Mouse (Mus musculus) cortical plate, adult 2 months (tissue): Measurements from ENCODE around the gene Prph.

ENCODE experiments used
- CTCF ChIP-seq: fragments of 200-500 bp; IDR thresholded peaks from 2 replicates; pipeline ENCODE4 v1.5.1; 2011; ENCODE audit warnings: mild to moderate bottlenecking, control low read depth, low read length; ENCODE audit not compliant: insufficient read depth; ENCODE audit errors: extremely low read depth
- POLR2A ChIP-seq: fragments of 200-500 bp; IDR thresholded peaks from 2 replicates; pipeline ENCODE4 v1.6.1; 2011; ENCODE audit warnings: mild to moderate bottlenecking, low read length, control low read depth; ENCODE audit not compliant: insufficient read depth; ENCODE audit errors: extremely low read depth

GRCm38 (mm10) chr15:99032726-99033250 lies 22.2 kb upstream of the Prph start:
- TF ChIP-seq CTCF (no peak), POLR2A (no peak)
